Mouse (Mus musculus) layer of hippocampus, postnatal 25 days (tissue): ENCODE data around the gene Slc25a30. TPM values are rescaled to one million over a fixed set of nuclear protein-coding genes. Genes with fewer than 3 reads are reported as not detected.

Experiments used
- DNase-seq, 2 experiments: peaks; one replicate each; pipeline ENCODE4 v3.0.0; 2022; ENCODE audit warnings: mixed read lengths in 2 of 2, low spot score in 1 of 2; ENCODE audit errors: extremely low spot score in 1 of 2
- total RNA-seq, 2 experiments: library from RNA; stranded (reverse); gene quantifications; 2 replicates each; pipeline ENCODE4 v1.2.3; 2021

The Slc25a30 gene
- total RNA-seq, 2 experiments from 2014 or later, result 10.9 to 14.7 TPM

- no peak for DNase-seq
Measured at GRCm38 (mm10) chr14:75753206-75753605, 33.6 kb downstream of the Slc25a30 start.

- no peak for DNase-seq
Measured at GRCm38 (mm10) chr14:75751040-75751439, 35.8 kb downstream of the Slc25a30 start.

DNA sequence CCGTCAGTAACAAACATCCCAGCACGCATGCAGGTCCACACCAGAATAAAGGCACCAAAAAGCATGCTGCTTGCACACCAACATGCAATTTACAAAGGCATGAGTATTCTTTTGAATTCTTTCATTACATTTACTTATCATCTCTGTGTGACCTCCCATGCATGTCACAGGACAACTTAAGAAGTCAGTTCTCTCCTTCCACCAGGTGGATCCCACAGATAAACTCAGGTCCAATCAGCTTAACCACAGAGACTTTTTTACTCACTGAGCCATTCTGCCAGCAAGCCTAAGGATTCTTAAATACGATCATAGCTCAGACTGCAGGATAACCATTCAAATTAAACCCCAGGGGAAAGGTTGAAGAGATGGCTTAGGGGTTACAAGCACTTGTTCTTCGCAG lies 37.7 kb downstream of the Slc25a30 start:
- no peak for DNase-seq

GRCm38 (mm10) chr14:75747960-75748359 lies 38.9 kb downstream of the Slc25a30 start:
- no peak for DNase-seq

- no peak for DNase-seq
Measured at GRCm38 (mm10) chr14:75741904-75742303, 44.9 kb downstream of the Slc25a30 start.

GRCm38 (mm10) chr14:75735597-75735996 lies 51.2 kb downstream of the Slc25a30 start:
- DNase-seq, result no peak

DNA sequence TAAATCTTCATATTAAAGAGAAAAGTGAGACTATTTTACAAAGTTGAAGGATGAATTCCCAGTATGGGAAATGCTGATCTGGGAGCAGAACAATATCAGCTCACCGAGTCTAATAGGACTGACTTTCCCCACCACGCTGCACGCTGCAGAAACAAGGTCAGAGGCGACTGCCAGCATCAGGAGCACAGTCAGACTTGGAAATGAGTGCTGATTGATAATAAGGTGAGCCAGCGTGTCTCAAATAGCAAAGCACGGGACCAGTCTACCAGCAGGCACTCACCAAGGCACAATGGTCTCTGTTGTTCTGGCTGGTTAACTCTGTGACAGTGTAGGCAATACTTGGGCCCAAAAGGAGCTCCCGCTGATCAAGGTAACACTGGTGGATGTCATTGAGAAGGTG lies 54.2 kb downstream of the Slc25a30 start:
- DNase-seq, result no peak

DNA sequence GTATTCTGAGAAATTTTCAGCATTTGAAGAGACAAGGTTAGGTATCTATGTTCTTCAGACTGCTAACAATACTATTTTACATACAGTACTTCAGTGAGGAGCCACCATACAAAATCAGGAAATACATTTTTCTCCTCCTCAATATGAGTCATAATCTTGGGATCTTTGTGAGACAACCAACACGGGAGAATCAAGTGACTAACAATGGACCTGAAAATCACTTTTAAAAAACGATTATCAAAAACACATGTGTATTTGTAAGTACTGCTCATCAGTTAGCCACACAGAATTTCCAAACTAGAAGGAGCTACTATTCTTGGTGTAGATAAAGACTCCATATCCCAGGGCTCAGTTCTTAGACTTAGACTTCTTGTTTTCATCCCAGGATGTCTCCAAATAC lies 55.5 kb downstream of the Slc25a30 start:
- no peak for DNase-seq

DNA sequence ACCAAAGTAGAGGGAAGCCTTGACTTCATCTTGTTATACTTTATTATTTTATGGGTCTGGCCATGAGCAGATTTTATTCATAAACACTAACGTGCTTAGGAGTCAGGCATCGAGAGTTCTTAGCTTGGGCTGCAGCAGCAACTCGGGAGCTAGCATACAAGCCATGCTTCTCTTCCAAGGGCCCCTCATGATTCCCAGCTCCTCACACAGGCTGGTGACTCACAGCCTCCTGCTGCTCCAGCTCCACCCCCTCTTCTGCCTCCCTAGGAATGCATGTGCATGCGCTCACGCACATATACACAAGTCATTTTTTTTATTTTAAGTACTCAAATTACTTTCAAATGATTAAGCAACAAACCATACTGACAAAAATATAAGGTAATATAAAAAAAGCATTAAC lies 58.7 kb downstream of the Slc25a30 start:
- DNase-seq, result no peak

DNA sequence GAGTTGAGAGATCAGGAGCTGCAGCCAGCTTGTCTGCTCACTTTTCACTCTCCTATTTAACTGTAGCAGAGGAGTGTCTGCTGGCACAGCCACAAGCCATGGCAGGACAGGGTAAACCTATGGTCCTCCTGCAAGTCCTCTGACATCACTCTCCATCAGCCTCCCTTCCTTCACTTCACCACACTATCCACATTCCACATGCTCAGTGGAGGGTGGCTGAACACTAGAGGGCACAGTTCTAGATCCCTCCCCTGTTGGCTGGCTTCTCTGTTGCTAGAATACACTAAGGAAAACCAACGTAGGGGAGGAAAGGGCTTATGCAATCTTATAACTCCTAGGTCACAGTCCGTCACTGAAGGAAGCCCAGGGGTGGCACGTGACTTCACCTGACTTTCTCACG lies 59.8 kb downstream of the Slc25a30 start:
- no peak for DNase-seq

DNA sequence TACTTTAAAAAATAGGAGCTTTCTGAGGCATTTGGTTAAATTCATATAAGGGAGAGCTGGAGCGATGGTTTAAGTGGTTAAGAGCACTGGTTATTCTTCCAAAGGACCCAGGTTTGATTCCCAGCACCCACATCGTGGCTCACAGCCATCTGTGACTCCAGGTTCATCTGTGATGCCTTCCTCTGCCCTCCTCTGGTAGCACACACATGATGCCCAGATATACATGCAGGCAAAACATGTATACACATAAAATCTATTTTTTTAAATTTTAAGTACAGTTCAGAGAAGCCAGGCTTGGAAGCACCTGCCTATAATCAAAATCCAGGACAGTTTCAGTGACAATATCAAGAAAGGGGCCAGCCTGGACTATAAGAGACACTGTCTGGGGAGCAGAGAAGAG lies 64.0 kb downstream of the Slc25a30 start:
- DNase-seq, result no peak

DNA sequence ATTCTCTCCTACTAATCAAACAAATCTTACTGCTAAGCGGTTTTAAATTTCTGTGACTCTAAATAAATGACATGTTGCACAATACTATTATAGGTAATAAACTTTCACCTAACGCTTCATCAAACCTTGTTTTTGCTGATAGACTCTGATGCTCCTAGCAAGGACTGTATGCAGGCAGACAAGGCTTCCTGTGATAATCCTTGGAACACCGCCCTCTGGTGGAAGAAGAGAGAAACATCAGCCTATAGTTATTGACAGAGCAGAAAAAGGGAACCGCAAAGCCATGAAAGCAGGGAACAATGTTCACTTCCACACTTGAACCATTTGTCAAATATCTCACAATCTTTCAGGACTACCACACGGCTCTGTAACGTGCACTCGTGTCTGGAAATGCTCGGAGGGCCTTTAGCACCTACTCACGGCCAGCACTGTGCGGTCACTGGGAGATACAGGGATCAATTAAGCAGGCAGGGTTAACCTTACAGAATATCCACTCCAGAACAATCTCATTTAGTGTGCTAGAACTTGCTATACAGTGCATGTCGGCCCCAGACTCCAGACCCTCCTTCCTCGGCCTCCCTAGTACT lies 64.8 kb downstream of the Slc25a30 start:
- DNase-seq, result peak in 1 of 2 experiments; percentile 52

DNA sequence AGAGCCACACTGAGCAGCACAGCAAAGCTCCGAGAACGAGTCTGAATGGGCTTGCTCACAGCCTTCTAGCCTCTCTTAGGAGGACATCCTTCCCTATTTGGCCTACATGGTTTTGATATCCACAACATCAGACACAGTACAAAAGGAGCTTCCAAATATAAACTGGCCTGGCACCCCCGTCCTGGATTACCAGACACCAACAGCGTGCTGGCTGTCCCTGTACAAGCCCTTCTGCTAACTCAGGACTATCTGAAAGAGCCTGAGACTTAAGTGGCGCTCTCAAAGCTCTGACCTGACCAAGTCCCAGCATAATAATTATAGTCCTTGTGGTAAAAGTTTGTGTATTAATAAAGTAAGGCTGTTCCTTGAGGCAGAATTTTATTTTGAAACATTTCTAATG lies 66.7 kb downstream of the Slc25a30 start:
- DNase-seq, result no peak

GRCm38 (mm10) chr14:75716410-75716809 lies 70.4 kb downstream of the Slc25a30 start:
- DNase-seq, result no peak

GRCm38 (mm10) chr14:75713661-75714060 lies 73.2 kb downstream of the Slc25a30 start:
- no peak for DNase-seq

GRCm38 (mm10) chr14:75712687-75713086 lies 74.2 kb downstream of the Slc25a30 start:
- no peak for DNase-seq

DNA sequence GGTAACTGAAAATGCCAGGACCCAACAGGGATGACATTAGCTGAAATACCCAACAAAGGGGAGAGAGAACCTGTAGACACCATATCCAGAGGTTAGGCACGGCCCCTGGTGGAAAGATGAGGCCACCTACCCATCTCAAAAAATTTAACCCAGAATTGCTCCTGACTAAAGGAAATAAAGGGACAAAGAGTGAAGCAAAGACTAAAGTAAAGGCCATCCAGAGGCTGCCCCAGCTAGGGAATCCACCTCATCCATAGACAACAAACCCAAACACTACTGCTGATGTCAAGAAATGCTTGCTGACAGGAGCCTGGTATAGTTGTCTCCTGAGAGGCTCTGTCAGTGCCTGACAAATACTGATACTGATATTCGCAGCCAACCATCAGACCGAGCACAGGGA lies 75.1 kb downstream of the Slc25a30 start:
- no peak for DNase-seq

Other genes starting within 250 kb of the Slc25a30 start
- gene Spert, start 193.9 kb downstream of the Slc25a30 start, total RNA-seq, result not detected
- not detected for gene Erich6b, start 144.8 kb downstream of the Slc25a30 start, total RNA-seq
- 10 to 100 TPM; 22.5 to 25.5 TPM for gene Cog3, start 32.5 kb downstream of the Slc25a30 start, total RNA-seq
- 1,000 to 10,000 TPM in 1 of 2 experiments, 100 to 1,000 TPM in 1; 935 to 1,046 TPM for gene Tpt1, start 58.1 kb upstream of the Slc25a30 start, total RNA-seq
- 10 to 100 TPM; 55.4 to 56.9 TPM for gene Kctd4, start 168.0 kb upstream of the Slc25a30 start, total RNA-seq
- 10 to 100 TPM; 19.7 to 23.3 TPM for gene Gtf2f2, start 223.8 kb upstream of the Slc25a30 start, total RNA-seq